Mouse (Mus musculus) limb, embryonic 14.5 days (tissue): ENCODE data around the gene Tex9. TPM values are rescaled to one million over a fixed set of nuclear protein-coding genes. Genes with fewer than 3 reads are reported as not detected.

Experiments
- ATAC-seq: fragments of 200-750 bp; cut with Nextera tagmentation; 2 replicates; pipeline ENCODE4 v1.8.0; 2017; ENCODE audit warnings: low read depth, moderate number of reproducible peaks, moderate TSS enrichment; ENCODE audit not compliant: low FRiP score
- DNase-seq: peaks from one replicate; pipeline ENCODE4 v3.0.0-alpha.2; 2015; ENCODE audit warnings: low spot score
- H3K27ac ChIP-seq: fragments of 300-500 bp; sonication (generic); replicated peaks from 2 replicates; pipeline ENCODE4 v1.5.1; 2014; ENCODE audit warnings: low read depth, mild to moderate bottlenecking, low read length, moderate library complexity, mixed read lengths
- H3K27me3 ChIP-seq: fragments of 300-500 bp; sonication (generic); 2 replicates; pipeline ENCODE4 v1.6.1; 2014; ENCODE audit warnings: low read length, mixed read lengths; ENCODE audit not compliant: control insufficient read depth, insufficient read depth
- H3K36me3 ChIP-seq: fragments of 300-500 bp; sonication (generic); 2 replicates; pipeline ENCODE4 v1.6.1; 2014; ENCODE audit warnings: mild to moderate bottlenecking, low read length, moderate library complexity, mixed read lengths; ENCODE audit not compliant: control insufficient read depth, insufficient read depth
- H3K4me1 ChIP-seq: fragments of 300-500 bp; sonication (generic); 2 replicates; pipeline ENCODE4 v1.6.1; 2014; ENCODE audit warnings: antibody characterized with exemption, low read length, mixed read lengths; ENCODE audit not compliant: control insufficient read depth, insufficient read depth
- H3K4me2 ChIP-seq: fragments of 300-500 bp; sonication (generic); replicated peaks from 2 replicates; pipeline ENCODE4 v1.6.1; 2014; ENCODE audit warnings: low read depth, mild to moderate bottlenecking, low read length, moderate library complexity; ENCODE audit not compliant: severe bottlenecking
- H3K4me3 ChIP-seq: fragments of 300-500 bp; sonication (generic); replicated peaks from 2 replicates; pipeline ENCODE4 v1.5.1; 2014; ENCODE audit warnings: low read length
- H3K9ac ChIP-seq: fragments of 300-500 bp; sonication (generic); 2 replicates; pipeline ENCODE4 v1.6.1; 2014; ENCODE audit warnings: mild to moderate bottlenecking, low read depth, low read length, moderate library complexity; ENCODE audit not compliant: severe bottlenecking
- H3K9me3 ChIP-seq: fragments of 300-500 bp; sonication (generic); 2 replicates; pipeline ENCODE4 v1.6.1; 2016; ENCODE audit warnings: low read length; ENCODE audit not compliant: control insufficient read depth
- POLR2A ChIP-seq: fragments of 200-500 bp; IDR thresholded peaks from 2 replicates; pipeline ENCODE4 v1.8.0; 2012; ENCODE audit warnings: inconsistent platforms, mild to moderate bottlenecking, moderate library complexity, borderline replicate concordance; ENCODE audit not compliant: insufficient read depth, insufficient read length; ENCODE audit errors: extremely low read depth
- WGBS: fragments of 180-500 bp; shearing (Covaris S2); extraction: QIAGEN DNeasy Blood & Tissue Kit; methylation state at CpG from one replicate; pipeline ENCODE4 v1.1.7; 2014; 5-methylcytosine and 5-hydroxymethylcytosine counted together
- polyA plus RNA-seq, 2 experiments: library from polyadenylated mRNA; depleted of rRNA in 1 of 2; stranded (reverse) in 1 of 2; unstranded in 1 of 2; fragments of >200 nt; fragmentation: Nextera tagmentation in 1 of 2; extraction: Ambion mirVana in 1 of 2; gene quantifications; 2 replicates each; pipeline versions ENCODE4 v1.2.1 to v1.2.3; 2012 to 2014

Tex9 gene
- polyA plus RNA-seq, 2 experiments: 24.0 to 26.0 TPM

DNA sequence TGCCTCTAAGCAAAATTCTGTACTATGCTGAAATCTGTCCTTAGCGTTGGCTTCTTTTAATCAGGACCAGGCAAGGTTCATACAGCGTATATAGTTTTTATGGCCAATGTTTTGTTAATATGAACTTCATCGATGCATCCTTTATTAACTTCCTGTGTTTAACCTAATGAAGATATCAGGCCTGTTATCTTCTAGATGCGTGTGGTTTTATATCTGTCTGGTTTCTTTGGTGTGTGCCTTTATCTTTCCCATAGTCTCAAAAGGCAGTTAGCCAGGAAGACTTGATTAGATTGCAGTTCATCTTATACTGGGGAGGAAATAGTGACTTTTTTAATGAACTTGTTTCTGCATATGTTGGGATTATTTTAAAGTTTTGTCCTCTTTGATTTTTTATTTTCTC, 51.7 kb downstream of the Tex9 start:
- Histone ChIP-seq H3K27ac (no peak overlapping the region), H3K27me3 (no peaks in the 10 kb centered on the region), H3K36me3 (peaks cover 6% of the 10 kb centered on the region; the same call in 1 of the 2 replicates), H3K4me2 (no peak overlapping the region), H3K4me1 (0 out of 2 replicates have a peak, but pooled peaks cover 7% of the 10 kb centered on the region), H3K9me3 (no peaks in the 10 kb centered on the region), H3K4me3 (no peak overlapping the region), H3K9ac (no peak overlapping the region)
- ATAC-seq (no peak), DNase-seq (no peak)
- no peak for TF ChIP-seq POLR2A
- WGBS: 92% methylated on average over 4 of the region's 4 CpGs

DNA sequence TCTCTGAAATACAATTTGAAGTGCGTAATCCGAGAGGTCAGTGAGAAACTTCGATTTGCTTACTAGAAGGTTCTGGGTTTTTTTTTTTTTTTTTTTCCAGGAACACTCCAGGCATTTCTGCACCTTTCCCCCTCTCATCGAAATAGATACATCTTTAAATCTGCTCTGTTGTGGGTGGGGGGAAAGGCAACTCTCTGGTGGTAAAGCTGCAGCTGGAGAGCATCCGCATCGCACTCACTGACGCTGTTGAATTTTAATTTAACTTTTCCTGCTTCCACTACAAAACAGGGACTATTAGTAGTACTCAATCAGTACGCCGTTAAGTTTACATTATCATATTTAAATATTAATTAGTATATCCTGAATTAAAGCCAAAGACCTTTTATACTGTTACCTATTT, 53.3 kb downstream of the Tex9 start:
- Histone ChIP-seq H3K27me3 (no peaks in the 10 kb centered on the region), H3K9ac (peak overlapping the region; percentile 61), H3K36me3 (0 out of 2 replicates have a peak, but pooled peaks cover 2% of the 10 kb centered on the region), H3K4me1 (0 out of 2 replicates have a peak, but pooled peaks cover 7% of the 10 kb centered on the region), H3K4me2 (peak overlapping the region; percentile 78), H3K27ac (0 out of 2 replicates have a peak overlapping the region, but pooled peaks have one; percentile 39), H3K4me3 (peak overlapping the region; percentile 58), H3K9me3 (no peaks in the 10 kb centered on the region)
- 0 out of 2 replicates have a peak, but pooled peaks have one; percentile 1 for ATAC-seq
- 3% methylated on average over 9 of the region's 9 CpGs for WGBS
- no peak for TF ChIP-seq POLR2A
- DNase-seq: no peak

DNA sequence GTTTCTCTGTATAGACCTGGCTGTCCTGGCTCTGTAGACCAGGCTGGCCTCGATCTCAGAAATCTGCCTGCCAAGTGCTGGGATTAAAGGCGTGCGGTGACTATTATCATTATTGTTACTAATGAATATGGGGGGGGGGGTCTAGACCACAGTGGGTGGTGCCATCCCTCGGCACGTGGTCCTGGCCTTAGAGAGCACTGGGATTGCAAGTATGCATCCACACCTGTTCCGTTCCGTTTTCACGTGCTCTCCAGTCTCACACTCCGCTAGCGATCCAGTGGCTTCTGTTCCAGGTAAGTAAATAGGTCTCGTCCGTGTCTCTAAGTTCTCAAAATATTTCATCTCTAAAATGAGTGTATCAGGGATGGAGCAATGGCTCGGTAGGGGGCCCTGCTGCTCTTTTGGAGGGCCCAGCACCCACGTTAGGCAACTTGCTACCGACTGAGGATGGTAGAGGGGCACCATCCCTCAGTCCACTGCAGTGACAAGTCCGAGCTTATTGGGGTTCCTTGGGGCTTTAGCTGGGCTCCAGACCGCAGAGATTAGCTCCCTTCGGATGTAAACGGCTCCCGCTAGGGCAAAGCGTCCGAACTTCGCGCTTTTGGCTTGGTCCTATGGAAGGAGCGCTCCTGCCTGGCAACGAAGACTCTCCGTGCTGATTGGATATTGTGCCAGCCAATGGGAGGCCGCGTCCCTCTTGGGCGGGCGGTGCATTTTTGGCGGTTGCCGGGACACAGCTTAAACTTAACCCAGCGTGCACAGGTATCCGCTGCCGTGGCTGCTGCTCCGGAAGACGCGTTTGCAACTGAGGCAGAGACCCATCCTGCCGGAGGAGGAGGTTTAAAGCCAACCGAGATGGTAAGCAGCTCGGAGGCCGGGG, 54.0 kb downstream of the Tex9 start, which contains the start of gene Mns1:
TSS of gene Mns1 (plus strand) at position 190 of the 880 bp plus-strand sequence.
- H3K9me3 ChIP-seq: no peaks in the 10 kb centered on the region
- peak; percentile 62; the same call in 1 of the 2 replicates for TF ChIP-seq POLR2A
- H3K27me3 ChIP-seq: no peaks in the 10 kb centered on the region
- H3K27ac ChIP-seq: 0 out of 2 replicates have a peak within 1 kb of the TSS, but pooled peaks have one; percentile 39
- ATAC-seq: peak; percentile 98
- peak within 1 kb of the TSS; percentile 61 for H3K9ac ChIP-seq
- DNase-seq: peak; percentile 95
- no peaks in the 10 kb centered on the region for H3K36me3 ChIP-seq
- 0 out of 2 replicates have a peak, but pooled peaks cover 7% of the 10 kb centered on the region for H3K4me1 ChIP-seq
- 3% methylated on average over 43 of the region's 43 CpGs for WGBS
- peak within 1 kb of the TSS; percentile 78 for H3K4me2 ChIP-seq
- peak within 1 kb of the TSS; percentile 58 for H3K4me3 ChIP-seq

DNA sequence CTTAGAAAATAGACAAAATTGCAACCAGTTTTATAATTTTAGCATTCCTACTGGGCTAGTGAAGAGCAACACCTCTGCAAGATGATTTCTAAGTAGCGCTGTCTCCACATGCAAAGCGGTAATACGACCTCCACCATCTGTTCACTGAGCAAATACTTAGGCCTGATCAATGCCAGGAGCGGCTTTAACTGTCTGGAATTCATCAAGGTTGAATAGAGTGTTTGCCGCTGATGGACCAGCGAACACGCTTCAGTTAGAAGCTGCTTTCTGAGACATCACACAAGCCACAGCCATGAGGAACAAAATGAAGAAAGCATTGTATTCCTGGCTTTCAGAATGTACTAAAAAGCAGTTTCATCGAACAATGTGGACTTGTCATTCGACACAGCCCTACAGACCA, 57.1 kb downstream of the Tex9 start:
- H3K4me2 ChIP-seq: no peak overlapping the region
- H3K27me3 ChIP-seq: no peaks in the 10 kb centered on the region
- H3K9ac ChIP-seq: no peak overlapping the region
- DNase-seq: no peak
- 51% methylated on average over 9 of the region's 9 CpGs for WGBS
- no peak overlapping the region for H3K4me3 ChIP-seq
- no peaks in the 10 kb centered on the region for H3K9me3 ChIP-seq
- H3K27ac ChIP-seq: no peak overlapping the region
- no peak for ATAC-seq
- no peak for TF ChIP-seq POLR2A
- 0 out of 2 replicates have a peak, but pooled peaks cover 7% of the 10 kb centered on the region for H3K4me1 ChIP-seq
- H3K36me3 ChIP-seq: no peaks in the 10 kb centered on the region

DNA sequence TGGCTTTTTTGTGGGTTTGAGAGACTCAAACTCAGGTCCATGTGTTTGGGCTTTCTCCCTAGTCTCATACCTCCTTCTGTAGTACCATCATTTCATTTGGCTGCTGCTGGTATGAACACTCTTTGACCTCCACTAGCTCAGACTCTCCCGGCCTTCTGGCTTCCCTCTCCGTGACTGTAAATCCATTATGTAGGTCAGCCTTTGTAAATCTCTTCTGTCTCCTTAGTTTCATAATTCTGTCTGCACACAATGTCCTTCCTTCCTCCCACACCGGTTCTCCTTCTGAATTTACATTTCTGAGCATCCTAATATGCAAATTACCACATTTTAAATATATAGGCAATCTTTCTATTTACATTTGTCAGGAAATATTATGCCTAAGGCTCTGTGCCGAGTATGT, 64.2 kb downstream of the Tex9 start:
- Histone ChIP-seq H3K27ac (no peak overlapping the region), H3K9me3 (no peaks in the 10 kb centered on the region), H3K27me3 (no peaks in the 10 kb centered on the region), H3K4me1 (no peaks in the 10 kb centered on the region), H3K4me2 (no peak overlapping the region), H3K4me3 (no peak overlapping the region), H3K36me3 (no peaks in the 10 kb centered on the region), H3K9ac (no peak overlapping the region)
- DNase-seq: no peak
- WGBS: 71% methylated on average over 4 of the region's 4 CpGs
- no peak for ATAC-seq
- no peak for TF ChIP-seq POLR2A
